Mouse (Mus musculus): ENCODE measurements around the gene Clpx. TPM values are rescaled to one million over a fixed set of nuclear protein-coding genes. Genes with fewer than 3 reads are reported as not detected.

The Clpx gene
- total and polyA plus RNA-seq, 3 experiments, result 18.0 to 114 (median 98.8) TPM

DNA sequence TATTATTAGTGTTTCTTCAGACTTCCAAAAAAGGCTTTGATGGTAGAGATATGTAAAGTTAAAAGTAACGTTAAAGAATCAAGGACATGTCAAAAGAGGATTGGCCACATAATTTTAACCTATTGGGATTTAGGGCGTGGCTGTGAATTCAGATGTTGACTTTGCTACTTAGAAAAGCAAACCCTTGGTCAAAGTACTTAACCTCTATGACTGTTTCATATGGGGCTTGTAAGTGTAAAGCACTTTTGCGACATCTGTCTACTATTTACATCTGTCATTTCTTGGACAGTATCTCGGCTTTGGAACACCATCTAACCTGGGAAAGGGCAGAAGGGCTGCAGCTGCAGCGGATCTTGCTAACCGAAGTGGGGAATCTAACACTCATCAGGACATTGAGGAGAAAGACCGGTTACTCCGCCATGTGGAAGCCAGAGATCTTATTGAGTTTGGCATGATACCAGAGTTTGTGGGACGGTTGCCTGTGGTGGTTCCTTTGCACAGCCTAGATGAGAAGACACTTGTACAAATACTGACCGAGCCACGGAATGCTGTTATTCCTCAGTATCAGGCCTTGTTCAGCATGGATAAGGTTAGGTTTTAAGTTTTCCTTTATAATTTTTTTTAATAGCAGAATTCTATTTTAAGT lies 28.3 kb downstream of the Clpx start:
- Histone ChIP-seq H3K9ac (ENCODE audit: low read depth, low read length) (no peak overlapping the region), H3K4me1 (ENCODE audit: control insufficient read depth, insufficient read depth, low read length) (no peaks in the 10 kb centered on the region), H3K27ac (no peak overlapping the region), H3K79me2 (replicated peaks; ENCODE audit: control insufficient read depth, insufficient read depth, low read length) (no peaks in the 10 kb centered on the region), H3K36me3 (ENCODE audit: control insufficient read depth, insufficient read depth, low read length) (peaks cover 6% of the 10 kb centered on the region), H3K27me3 (ENCODE audit: control insufficient read depth, insufficient read depth, low read length) (no peaks in the 10 kb centered on the region), H3K4me3 (no peak overlapping the region)
- TF ChIP-seq EP300 (IDR thresholded peaks at IDR 0.05; ENCODE audit: insufficient read depth, low read depth, low read length) (no peak), POLR2A (IDR thresholded peaks at IDR 0.05; ENCODE audit: insufficient read depth, low read depth, low read length) (no peak), CTCF (IDR thresholded peaks at IDR 0.05) (no peak)
- intact Hi-C loops (cut with DNase I), result no loop called here
- WGBS, result 72% methylated on average over 11 of the region's 11 CpGs
- DNase-seq, result no peak

- Histone ChIP-seq H3K4me3 (no peak overlapping the region), H3K4me1 (ENCODE audit: control insufficient read depth, insufficient read depth, low read length) (no peaks in the 10 kb centered on the region), H3K27ac (no peak overlapping the region), H3K79me2 (replicated peaks; ENCODE audit: control insufficient read depth, insufficient read depth, low read length) (no peaks in the 10 kb centered on the region), H3K27me3 (ENCODE audit: control insufficient read depth, insufficient read depth, low read length) (no peaks in the 10 kb centered on the region), H3K9ac (ENCODE audit: low read depth, low read length) (no peak overlapping the region), H3K36me3 (ENCODE audit: control insufficient read depth, insufficient read depth, low read length) (peaks cover 4% of the 10 kb centered on the region)
- intact Hi-C loops (cut with DNase I), result no loop called here
- TF ChIP-seq EP300 (IDR thresholded peaks at IDR 0.05; ENCODE audit: insufficient read depth, low read depth, low read length) (no peak), CTCF (IDR thresholded peaks at IDR 0.05) (no peak), POLR2A (IDR thresholded peaks at IDR 0.05; ENCODE audit: insufficient read depth, low read depth, low read length) (no peak)
- no peak for DNase-seq
These were observed 31.9 kb downstream of the Clpx start for GRCm38 (mm10) chr9:65325971-65326370.

GRCm38 (mm10) chr9:65327371-65327770 lies 33.3 kb downstream of the Clpx start:
- intact Hi-C loops (cut with DNase I), result no loop called here
- DNase-seq, result no peak
- no peak overlapping the region for H3K27ac ChIP-seq
- no peak overlapping the region for H3K9ac ChIP-seq (ENCODE audit: low read depth, low read length)
- 90% methylated on average over 2 of the region's 2 CpGs for WGBS
- H3K4me3 ChIP-seq, result no peak overlapping the region
- H3K36me3 ChIP-seq (ENCODE audit: control insufficient read depth, insufficient read depth, low read length), result peaks cover 4% of the 10 kb centered on the region
- no peaks in the 10 kb centered on the region for H3K27me3 ChIP-seq (ENCODE audit: control insufficient read depth, insufficient read depth, low read length)
- no peaks in the 10 kb centered on the region for H3K4me1 ChIP-seq (ENCODE audit: control insufficient read depth, insufficient read depth, low read length)
- TF ChIP-seq POLR2A (IDR thresholded peaks at IDR 0.05; ENCODE audit: insufficient read depth, low read depth, low read length), result no peak
- no peak for TF ChIP-seq CTCF (IDR thresholded peaks at IDR 0.05)
- no peak for TF ChIP-seq EP300 (IDR thresholded peaks at IDR 0.05; ENCODE audit: insufficient read depth, low read depth, low read length)
- H3K79me2 ChIP-seq (replicated peaks; ENCODE audit: control insufficient read depth, insufficient read depth, low read length), result no peaks in the 10 kb centered on the region

DNA sequence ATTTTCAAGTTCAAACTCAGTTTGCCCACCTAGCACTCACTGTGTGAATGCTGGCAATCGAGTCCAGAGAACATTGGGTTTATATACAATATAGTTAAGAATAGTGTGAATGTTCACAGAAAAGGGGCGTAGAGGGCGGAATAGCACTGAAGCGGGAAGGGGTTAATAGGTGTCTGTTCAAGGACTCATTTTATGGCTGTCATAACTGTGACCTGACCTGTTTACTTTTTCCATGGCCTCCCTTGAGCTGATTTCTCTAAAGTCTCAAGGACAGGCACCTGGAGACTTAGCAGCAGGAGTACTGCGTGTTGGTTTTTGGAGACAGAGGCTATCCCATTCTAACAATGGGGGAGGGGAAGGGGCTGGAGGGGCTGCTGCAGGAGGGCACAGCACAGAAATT lies 39.9 kb downstream of the Clpx start:
- TF ChIP-seq CTCF (IDR thresholded peaks at IDR 0.05), result no peak
- no peak for TF ChIP-seq EP300 (IDR thresholded peaks at IDR 0.05; ENCODE audit: insufficient read depth, low read depth, low read length)
- 92% methylated on average over 5 of the region's 5 CpGs for WGBS
- H3K36me3 ChIP-seq (ENCODE audit: control insufficient read depth, insufficient read depth, low read length), result no peaks in the 10 kb centered on the region; the same call in 1 of the 2 replicates
- no peak overlapping the region for H3K27ac ChIP-seq
- no peaks in the 10 kb centered on the region for H3K27me3 ChIP-seq (ENCODE audit: control insufficient read depth, insufficient read depth, low read length)
- no peaks in the 10 kb centered on the region for H3K79me2 ChIP-seq (replicated peaks; ENCODE audit: control insufficient read depth, insufficient read depth, low read length)
- H3K4me3 ChIP-seq, result no peak overlapping the region
- intact Hi-C loops (cut with DNase I), result no loop called here
- DNase-seq, result no peak
- H3K4me1 ChIP-seq (ENCODE audit: control insufficient read depth, insufficient read depth, low read length), result no peaks in the 10 kb centered on the region
- H3K9ac ChIP-seq (ENCODE audit: low read depth, low read length), result no peak overlapping the region

GRCm38 (mm10) chr9:65339146-65339545 lies 45.1 kb downstream of the Clpx start:
- Histone ChIP-seq H3K79me2 (replicated peaks; ENCODE audit: control insufficient read depth, insufficient read depth, low read length) (no peaks in the 10 kb centered on the region), H3K4me1 (ENCODE audit: control insufficient read depth, insufficient read depth, low read length) (no peaks in the 10 kb centered on the region), H3K27me3 (ENCODE audit: control insufficient read depth, insufficient read depth, low read length) (no peaks in the 10 kb centered on the region), H3K9ac (ENCODE audit: low read depth, low read length) (no peak overlapping the region), H3K27ac (no peak overlapping the region), H3K4me3 (no peak overlapping the region), H3K36me3 (ENCODE audit: control insufficient read depth, insufficient read depth, low read length) (no peaks in the 10 kb centered on the region)
- TF ChIP-seq EP300 (IDR thresholded peaks at IDR 0.05; ENCODE audit: insufficient read depth, low read depth, low read length) (no peak), CTCF (IDR thresholded peaks at IDR 0.05) (no peak), POLR2A (IDR thresholded peaks at IDR 0.05; ENCODE audit: insufficient read depth, low read depth, low read length) (no peak)
- intact Hi-C loops (cut with DNase I), result no loop called here
- no peak for DNase-seq
- 84% methylated on average over 4 of the region's 4 CpGs for WGBS

- Histone ChIP-seq H3K79me2 (replicated peaks; ENCODE audit: control insufficient read depth, insufficient read depth, low read length) (no peaks in the 10 kb centered on the region), H3K27ac (no peak overlapping the region), H3K27me3 (ENCODE audit: control insufficient read depth, insufficient read depth, low read length) (no peaks in the 10 kb centered on the region), H3K4me1 (ENCODE audit: control insufficient read depth, insufficient read depth, low read length) (no peaks in the 10 kb centered on the region), H3K36me3 (ENCODE audit: control insufficient read depth, insufficient read depth, low read length) (no peaks in the 10 kb centered on the region), H3K9ac (ENCODE audit: low read depth, low read length) (no peak overlapping the region), H3K4me3 (no peak overlapping the region)
- TF ChIP-seq POLR2A (IDR thresholded peaks at IDR 0.05; ENCODE audit: insufficient read depth, low read depth, low read length) (no peak), CTCF (IDR thresholded peaks at IDR 0.05) (no peak), EP300 (IDR thresholded peaks at IDR 0.05; ENCODE audit: insufficient read depth, low read depth, low read length) (no peak)
- 87% methylated on average over 2 of the region's 2 CpGs for WGBS
- DNase-seq, result no peak
- intact Hi-C loops (cut with DNase I), result no loop called here
These were observed 46.4 kb downstream of the Clpx start for GRCm38 (mm10) chr9:65340414-65340813.

Data from heart, adult 2 months (tissue).